Mouse (Mus musculus) heart, embryonic 14.5 days (tissue): ENCODE measurements around the gene Rrp15. TPM values are rescaled to one million over a fixed set of nuclear protein-coding genes. Genes with fewer than 3 reads are reported as not detected.

ENCODE experiments used
- ATAC-seq: fragments of 200-750 bp; cut with Nextera tagmentation; 2 replicates; pipeline ENCODE4 v1.8.0; 2017; ENCODE audit warnings: low read depth, moderate TSS enrichment; ENCODE audit not compliant: insufficient number of reproducible peaks, insufficient read depth, low FRiP score
- H3K27ac ChIP-seq, 2 experiments: fragments of 200-500 bp in 1 of 2; fragments of 300-500 bp in 1 of 2; sonication (generic) in 1 of 2; replicated peaks in 1 of 2; 2 replicates each; pipeline ENCODE4 v1.5.1; 2012 to 2014; ENCODE audit warnings: low read depth in 2 of 2, low read length in 2 of 2, control low read depth in 1 of 2, mild to moderate bottlenecking in 1 of 2, mixed read lengths in 1 of 2; ENCODE audit not compliant: control insufficient read depth in 1 of 2, insufficient read depth in 1 of 2
- H3K27me3 ChIP-seq: fragments of 300-500 bp; sonication (generic); 2 replicates; pipeline ENCODE4 v1.6.1; 2014; ENCODE audit warnings: mild to moderate bottlenecking, low read length, control low read depth; ENCODE audit not compliant: control insufficient read depth, insufficient read depth
- H3K36me3 ChIP-seq: fragments of 300-500 bp; sonication (generic); 2 replicates; pipeline ENCODE4 v1.6.1; 2014; ENCODE audit warnings: mild to moderate bottlenecking, control low read depth, low read length, mixed read lengths; ENCODE audit not compliant: control insufficient read depth, insufficient read depth
- H3K4me1 ChIP-seq, 2 experiments: fragments of 200-500 bp in 1 of 2; fragments of 300-500 bp in 1 of 2; sonication (generic) in 1 of 2; 2 replicates each; pipeline ENCODE4 v1.6.1; 2012 to 2014; ENCODE audit warnings: low read length in 2 of 2, control low read depth in 1 of 2, mixed read lengths in 1 of 2; ENCODE audit not compliant: control insufficient read depth in 2 of 2, insufficient read depth in 2 of 2
- H3K4me2 ChIP-seq: fragments of 300-500 bp; sonication (generic); 2 replicates; pipeline ENCODE4 v1.6.1; 2014; ENCODE audit warnings: mild to moderate bottlenecking, low read length
- H3K4me3 ChIP-seq, 2 experiments: fragments of 200-500 bp in 1 of 2; fragments of 300-500 bp in 1 of 2; sonication (generic) in 1 of 2; 2 replicates each; pipeline ENCODE4 v1.5.1; 2012 to 2014; ENCODE audit warnings: low read length in 2 of 2, mild to moderate bottlenecking in 2 of 2, control low read depth in 1 of 2, low read depth in 1 of 2, moderate library complexity in 1 of 2; ENCODE audit not compliant: control insufficient read depth in 1 of 2, insufficient read depth in 1 of 2
- H3K9ac ChIP-seq: fragments of 300-500 bp; sonication (generic); 2 replicates; pipeline ENCODE4 v1.6.1; 2014; ENCODE audit warnings: mild to moderate bottlenecking, low read length
- H3K9me3 ChIP-seq: fragments of 300-500 bp; sonication (generic); 2 replicates; pipeline ENCODE4 v1.6.1; 2016; ENCODE audit warnings: low read length, control low read depth; ENCODE audit not compliant: control insufficient read depth
- WGBS: fragments of 180-500 bp; shearing (Covaris S2); extraction: QIAGEN DNeasy Blood & Tissue Kit; methylation state at CpG from one replicate; pipeline ENCODE4 v1.1.7; 2014; 5-methylcytosine and 5-hydroxymethylcytosine counted together
- polyA plus RNA-seq: library from polyadenylated mRNA; unstranded; fragments of >200 nt; fragmentation: Nextera tagmentation; extraction: Ambion mirVana; gene quantifications from 2 replicates; pipeline ENCODE4 v1.2.1, GENCODE M21; 2014

Rrp15 gene
- polyA plus RNA-seq, 1 experiment from 2014 or later, result 32.6 TPM

DNA sequence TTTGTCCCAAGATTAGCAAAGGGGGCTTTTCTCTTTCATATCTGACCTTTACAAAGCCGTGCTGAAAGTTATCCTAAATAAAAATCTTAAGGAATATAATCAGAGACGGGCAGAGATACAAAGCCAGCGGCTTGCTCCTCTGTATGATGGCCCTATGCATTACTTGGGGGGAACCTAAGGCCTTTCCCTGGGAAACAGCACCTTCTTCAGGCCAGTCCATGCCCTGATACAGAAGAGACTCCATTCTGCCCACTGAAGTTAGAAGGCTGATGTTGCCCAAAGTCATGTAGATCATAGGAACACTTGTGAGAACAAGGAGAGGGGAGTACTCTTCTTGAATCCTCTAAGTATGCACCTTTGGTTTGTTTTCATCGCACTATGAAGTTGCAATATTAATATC lies 56.8 kb downstream of the Rrp15 start:
- H3K27ac ChIP-seq, result no peak overlapping the region
- no peak overlapping the region for H3K4me2 ChIP-seq
- H3K4me3 ChIP-seq, result no peak overlapping the region
- H3K36me3 ChIP-seq, result 0 out of 2 replicates have a peak, but pooled peaks cover 6% of the 10 kb centered on the region
- 74% methylated on average over 4 of the region's 4 CpGs for WGBS
- no peak for ATAC-seq
- H3K9ac ChIP-seq, result no peak overlapping the region
- no peaks in the 10 kb centered on the region for H3K9me3 ChIP-seq
- no peaks in the 10 kb centered on the region for H3K27me3 ChIP-seq
- peaks cover 14 to 28% of the 10 kb centered on the region in 2 experiments for H3K4me1 ChIP-seq

GRCm38 (mm10) chr1:186691708-186692107 lies 57.5 kb downstream of the Rrp15 start:
- 80% methylated on average over 9 of the region's 9 CpGs for WGBS
- H3K36me3 ChIP-seq, result 0 out of 2 replicates have a peak, but pooled peaks cover 6% of the 10 kb centered on the region
- ATAC-seq, result no peak
- no peak overlapping the region for H3K4me2 ChIP-seq
- no peaks in the 10 kb centered on the region for H3K27me3 ChIP-seq
- peaks cover 17 to 33% of the 10 kb centered on the region in 2 experiments for H3K4me1 ChIP-seq
- H3K27ac ChIP-seq, result no peak overlapping the region
- H3K9ac ChIP-seq, result no peak overlapping the region
- H3K9me3 ChIP-seq, result no peaks in the 10 kb centered on the region
- H3K4me3 ChIP-seq, result no peak overlapping the region

DNA sequence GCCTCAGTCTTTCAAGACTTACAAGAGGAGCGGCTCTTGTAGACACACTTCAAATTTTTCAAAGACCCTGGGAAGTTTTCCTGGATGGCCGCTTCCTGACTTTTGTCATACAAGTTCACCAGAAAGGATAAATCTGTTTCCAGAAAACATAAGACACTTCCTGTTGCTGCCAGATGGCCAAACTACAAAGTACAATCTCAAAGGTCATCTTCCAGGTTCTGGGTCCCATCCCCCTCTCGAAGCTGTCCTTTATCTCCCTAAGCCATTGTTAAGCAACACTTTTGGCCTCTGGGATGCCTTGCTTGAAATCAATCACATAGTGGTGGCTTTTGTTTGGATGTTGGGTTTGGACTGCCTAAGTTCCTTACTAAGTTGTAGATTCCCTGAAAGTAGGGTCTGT lies 65.1 kb downstream of the Rrp15 start:
- Histone ChIP-seq H3K27ac (no peak overlapping the region), H3K9me3 (no peaks in the 10 kb centered on the region), H3K4me2 (no peak overlapping the region), H3K4me1 (peaks cover 28 to 61% of the 10 kb centered on the region in 2 experiments), H3K36me3 (no peaks in the 10 kb centered on the region), H3K4me3 (no peak overlapping the region), H3K9ac (no peak overlapping the region), H3K27me3 (no peaks in the 10 kb centered on the region)
- 77% methylated on average over 3 of the region's 3 CpGs for WGBS
- no peak for ATAC-seq

DNA sequence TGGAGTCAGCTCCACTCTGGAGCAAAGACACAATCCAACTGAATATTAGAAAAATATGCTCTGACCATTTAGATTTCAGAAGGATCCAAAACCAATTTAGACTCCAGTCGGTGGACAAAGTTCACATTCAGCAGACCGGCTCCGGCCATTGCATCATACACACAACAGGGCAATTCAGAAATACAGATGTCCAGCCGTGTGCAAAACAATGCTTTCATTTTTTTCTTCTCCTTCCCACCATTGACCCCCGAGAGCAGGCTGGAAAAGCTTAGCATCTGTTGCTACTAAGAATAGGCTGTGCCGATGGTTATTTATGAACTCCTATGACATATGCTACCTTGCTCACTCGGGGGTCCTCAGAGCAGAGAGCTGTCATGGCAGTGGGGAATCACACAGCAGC lies 66.6 kb downstream of the Rrp15 start:
- WGBS, result 38% methylated on average over 7 of the region's 7 CpGs
- peak overlapping the region; percentile 42; the same call in 1 of the 2 replicates for H3K9ac ChIP-seq
- ATAC-seq, result no peak
- H3K27me3 ChIP-seq, result no peaks in the 10 kb centered on the region
- peak overlapping the region; percentile 42 to 63; a peak in 3 of 4 replicates for H3K27ac ChIP-seq
- peak overlapping the region; percentile 49 for H3K4me2 ChIP-seq
- peaks cover 26 to 70% of the 10 kb centered on the region in 2 experiments for H3K4me1 ChIP-seq
- no peaks in the 10 kb centered on the region for H3K36me3 ChIP-seq
- H3K4me3 ChIP-seq, result no peak overlapping the region
- no peaks in the 10 kb centered on the region for H3K9me3 ChIP-seq

GRCm38 (mm10) chr1:186677614-186678013 lies 71.5 kb downstream of the Rrp15 start:
- Histone ChIP-seq H3K27me3 (no peaks in the 10 kb centered on the region), H3K27ac (no peak overlapping the region), H3K9me3 (no peaks in the 10 kb centered on the region), H3K4me3 (no peak overlapping the region), H3K4me2 (no peak overlapping the region), H3K36me3 (peaks cover 9% of the 10 kb centered on the region; the same call in 1 of the 2 replicates), H3K9ac (no peak overlapping the region), H3K4me1 (peaks cover 22 to 63% of the 10 kb centered on the region in 2 experiments)
- no peak for ATAC-seq
- WGBS, result 84% methylated on average over 12 of the region's 12 CpGs

DNA sequence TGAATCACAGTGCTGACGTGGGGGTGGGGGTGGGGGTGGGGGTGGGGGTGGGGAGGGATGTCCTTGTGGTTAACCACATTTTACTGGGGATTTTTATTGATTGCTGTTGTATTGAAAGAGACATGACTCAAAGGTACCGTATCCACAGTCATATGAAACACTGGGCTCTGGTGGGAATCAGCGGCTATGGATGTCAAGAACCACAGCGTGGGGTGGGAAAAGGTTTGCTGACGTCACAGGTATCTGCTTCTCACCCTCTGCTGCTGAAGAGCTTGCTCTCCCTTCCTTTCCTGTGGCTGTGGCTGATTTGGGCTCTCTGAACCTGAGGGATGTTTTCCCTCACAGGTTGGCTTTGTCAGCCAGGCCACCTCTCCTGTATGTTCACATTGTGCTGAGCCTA lies 73.0 kb downstream of the Rrp15 start:
- H3K9me3 ChIP-seq, result no peaks in the 10 kb centered on the region
- no peak overlapping the region for H3K9ac ChIP-seq
- no peak overlapping the region for H3K27ac ChIP-seq
- no peak overlapping the region for H3K4me2 ChIP-seq
- WGBS, result 54% methylated on average over 5 of the region's 5 CpGs
- H3K27me3 ChIP-seq, result no peaks in the 10 kb centered on the region
- peaks cover 9% of the 10 kb centered on the region; the same call in 1 of the 2 replicates for H3K36me3 ChIP-seq
- ATAC-seq, result no peak
- H3K4me3 ChIP-seq, result no peak overlapping the region
- peaks cover 16 to 54% of the 10 kb centered on the region in 2 experiments for H3K4me1 ChIP-seq

GRCm38 (mm10) chr1:186675263-186675662 lies 73.9 kb downstream of the Rrp15 start:
- ATAC-seq, result no peak
- 87% methylated on average over 6 of the region's 6 CpGs for WGBS

GRCm38 (mm10) chr1:186674621-186675020 lies 74.5 kb downstream of the Rrp15 start:
- peaks cover 9% of the 10 kb centered on the region; the same call in 1 of the 2 replicates for H3K36me3 ChIP-seq
- 60% methylated on average over 3 of the region's 3 CpGs for whole genome bisulfite sequencing
- H3K9ac ChIP-seq, result no peak overlapping the region
- no peak overlapping the region for H3K4me2 ChIP-seq
- no peak overlapping the region for H3K4me3 ChIP-seq
- H3K27ac ChIP-seq, result no peak overlapping the region
- H3K4me1 ChIP-seq, result peaks cover 16 to 40% of the 10 kb centered on the region in 2 experiments
- H3K9me3 ChIP-seq, result no peaks in the 10 kb centered on the region
- no peak for ATAC-seq
- H3K27me3 ChIP-seq, result no peaks in the 10 kb centered on the region

More at GRCm38 (mm10) chr1:186675263-186675662, 73.9 kb downstream of the Rrp15 start:
- Histone ChIP-seq H3K27me3 (no peaks in the 10 kb centered on the region), H3K9ac (no peak overlapping the region), H3K36me3 (peaks cover 9% of the 10 kb centered on the region; the same call in 1 of the 2 replicates), H3K27ac (no peak overlapping the region), H3K4me1 (peaks cover 19 to 47% of the 10 kb centered on the region in 2 experiments), H3K4me3 (no peak overlapping the region), H3K4me2 (no peak overlapping the region), H3K9me3 (no peaks in the 10 kb centered on the region)
